Mouse (Mus musculus): Measurements from ENCODE around the gene Elovl1. TPM values are rescaled to one million over a fixed set of nuclear protein-coding genes. Genes with fewer than 3 reads are reported as not detected.

The Elovl1 gene
- total and polyA plus RNA-seq, 3 experiments = 16.4 to 66.4 (median 17.5) TPM

DNA sequence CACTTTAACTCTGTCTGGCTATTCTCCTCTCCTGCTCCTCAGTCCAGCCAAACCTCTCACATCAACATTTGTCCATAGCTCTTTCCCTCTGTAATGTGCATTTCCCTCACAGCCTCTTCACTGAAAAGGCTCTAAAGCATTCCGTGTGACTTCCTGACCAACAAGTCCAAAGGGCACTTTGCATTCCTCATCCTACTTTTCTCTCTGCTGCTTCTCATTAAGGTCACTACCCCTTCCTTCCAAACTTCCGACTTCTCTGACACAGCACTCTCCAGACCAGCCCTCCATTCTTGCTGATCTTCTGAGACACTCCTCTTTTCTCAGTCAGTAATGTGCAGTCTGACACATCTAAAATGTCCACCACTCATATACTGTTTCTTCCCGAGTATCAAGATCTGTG is 31.5 kb upstream of the Elovl1 start:
- Histone ChIP-seq H3K27ac (no peak overlapping the region), H3K9ac (ENCODE audit: low read depth, low read length) (no peak overlapping the region), H3K4me1 (ENCODE audit: control insufficient read depth, insufficient read depth, low read length) (peaks cover 5% of the 10 kb centered on the region), H3K36me3 (ENCODE audit: control insufficient read depth, insufficient read depth, low read length) (peaks cover 3% of the 10 kb centered on the region; the same call in 1 of the 2 replicates), H3K79me2 (replicated peaks; ENCODE audit: control insufficient read depth, insufficient read depth, low read length) (no peaks in the 10 kb centered on the region), H3K27me3 (ENCODE audit: control insufficient read depth, insufficient read depth, low read length) (no peaks in the 10 kb centered on the region), H3K4me3 (no peak overlapping the region)
- intact Hi-C loops (cut with DNase I) = no loop called here
- TF ChIP-seq CTCF (IDR thresholded peaks at IDR 0.05) (no peak), POLR2A (IDR thresholded peaks at IDR 0.05; ENCODE audit: insufficient read depth, low read depth, low read length) (no peak), EP300 (IDR thresholded peaks at IDR 0.05; ENCODE audit: insufficient read depth, low read depth, low read length) (no peak)
- 52% methylated on average over 3 of the region's 3 CpGs for WGBS
- no peak for DNase-seq

DNA sequence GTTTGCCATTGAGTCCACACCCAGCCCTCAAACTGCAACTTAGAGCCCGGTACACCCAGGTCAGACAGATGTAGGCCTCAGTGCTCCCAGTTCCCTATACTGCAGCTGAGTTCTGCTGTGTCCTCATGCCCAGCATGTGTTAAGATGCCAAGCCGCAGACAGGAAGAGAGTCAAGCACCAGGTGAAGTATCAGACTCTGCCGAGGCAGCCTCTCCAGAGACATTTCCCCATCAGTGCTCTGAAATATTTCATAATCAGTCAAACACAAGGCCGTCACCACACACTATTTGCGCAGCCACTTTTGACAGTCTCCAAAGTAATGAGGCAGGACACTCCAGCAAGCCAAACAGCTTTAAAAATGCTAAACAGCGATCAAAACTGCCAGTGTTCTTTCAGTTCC is 29.5 kb upstream of the Elovl1 start:
- peaks cover 3% of the 10 kb centered on the region; the same call in 1 of the 2 replicates for H3K36me3 ChIP-seq (ENCODE audit: control insufficient read depth, insufficient read depth, low read length)
- H3K27me3 ChIP-seq (ENCODE audit: control insufficient read depth, insufficient read depth, low read length) = no peaks in the 10 kb centered on the region
- H3K4me3 ChIP-seq = no peak overlapping the region
- intact Hi-C loops (cut with DNase I) = no loop called here
- no peaks in the 10 kb centered on the region for H3K79me2 ChIP-seq (replicated peaks; ENCODE audit: control insufficient read depth, insufficient read depth, low read length)
- TF ChIP-seq POLR2A (IDR thresholded peaks at IDR 0.05; ENCODE audit: insufficient read depth, low read depth, low read length) (no peak), CTCF (IDR thresholded peaks at IDR 0.05) (no peak), EP300 (IDR thresholded peaks at IDR 0.05; ENCODE audit: insufficient read depth, low read depth, low read length) (no peak)
- H3K4me1 ChIP-seq (ENCODE audit: control insufficient read depth, insufficient read depth, low read length) = peaks cover 5% of the 10 kb centered on the region
- no peak overlapping the region for H3K9ac ChIP-seq (ENCODE audit: low read depth, low read length)
- DNase-seq = no peak
- 93% methylated on average over 6 of the region's 6 CpGs for WGBS
- H3K27ac ChIP-seq = no peak overlapping the region

DNA sequence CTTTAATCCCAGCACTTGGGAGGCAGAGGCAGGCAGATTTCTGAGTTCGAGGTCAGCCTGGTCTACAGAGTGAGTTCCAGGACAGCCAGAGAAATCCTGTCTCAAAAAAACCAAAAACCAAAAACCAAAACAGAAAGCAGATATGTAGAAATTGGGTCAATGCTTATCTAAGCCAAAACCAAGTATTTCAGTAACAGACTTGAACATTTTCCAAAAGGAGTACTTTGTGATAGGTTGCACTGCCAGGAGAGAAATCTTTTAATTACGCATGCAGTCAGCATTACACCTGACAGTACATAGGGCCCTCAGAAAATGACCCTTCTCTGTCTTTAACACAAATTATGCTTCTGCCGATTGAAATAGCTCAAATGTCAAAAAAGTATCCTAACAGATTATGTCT is 26.5 kb upstream of the Elovl1 start:
- H3K4me3 ChIP-seq = no peak overlapping the region
- H3K79me2 ChIP-seq (replicated peaks; ENCODE audit: control insufficient read depth, insufficient read depth, low read length) = no peaks in the 10 kb centered on the region
- H3K4me1 ChIP-seq (ENCODE audit: control insufficient read depth, insufficient read depth, low read length) = no peaks in the 10 kb centered on the region
- no peak overlapping the region for H3K27ac ChIP-seq
- no peaks in the 10 kb centered on the region for H3K27me3 ChIP-seq (ENCODE audit: control insufficient read depth, insufficient read depth, low read length)
- H3K36me3 ChIP-seq (ENCODE audit: control insufficient read depth, insufficient read depth, low read length) = no peaks in the 10 kb centered on the region
- intact Hi-C loops (cut with DNase I) = no loop called here
- no peak for DNase-seq
- 90% methylated on average over 3 of the region's 3 CpGs for WGBS
- H3K9ac ChIP-seq (ENCODE audit: low read depth, low read length) = no peak overlapping the region
- TF ChIP-seq POLR2A (IDR thresholded peaks at IDR 0.05; ENCODE audit: insufficient read depth, low read depth, low read length) = no peak
- TF ChIP-seq CTCF (IDR thresholded peaks at IDR 0.05) = no peak
- no peak for TF ChIP-seq EP300 (IDR thresholded peaks at IDR 0.05; ENCODE audit: insufficient read depth, low read depth, low read length)

DNA sequence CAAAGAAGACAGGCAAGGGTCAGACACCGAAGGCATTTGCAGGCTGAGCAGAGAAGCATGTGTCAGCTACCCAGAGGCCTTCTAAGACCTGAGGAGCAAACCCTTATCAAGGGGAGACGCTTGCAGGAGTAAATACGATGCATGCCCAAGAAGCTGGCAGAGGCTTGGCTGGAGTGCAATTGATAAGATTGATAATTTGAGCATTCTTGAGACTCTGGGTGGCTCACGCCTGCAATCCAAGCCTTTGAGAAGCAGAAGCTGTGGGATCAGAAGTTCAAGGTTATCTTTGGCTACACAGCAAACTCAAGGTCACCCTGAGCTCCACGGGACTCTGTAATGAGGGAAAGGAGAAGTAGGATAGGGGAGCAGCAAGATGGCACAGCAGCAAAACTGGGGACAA is 26.0 kb upstream of the Elovl1 start:
- Histone ChIP-seq H3K27ac (no peak overlapping the region), H3K36me3 (ENCODE audit: control insufficient read depth, insufficient read depth, low read length) (no peaks in the 10 kb centered on the region), H3K79me2 (replicated peaks; ENCODE audit: control insufficient read depth, insufficient read depth, low read length) (no peaks in the 10 kb centered on the region), H3K9ac (ENCODE audit: low read depth, low read length) (no peak overlapping the region), H3K4me1 (ENCODE audit: control insufficient read depth, insufficient read depth, low read length) (no peaks in the 10 kb centered on the region), H3K27me3 (ENCODE audit: control insufficient read depth, insufficient read depth, low read length) (no peaks in the 10 kb centered on the region), H3K4me3 (no peak overlapping the region)
- intact Hi-C loops (cut with DNase I) = no loop called here
- TF ChIP-seq CTCF (IDR thresholded peaks at IDR 0.05) = no peak
- no peak for TF ChIP-seq POLR2A (IDR thresholded peaks at IDR 0.05; ENCODE audit: insufficient read depth, low read depth, low read length)
- TF ChIP-seq EP300 (IDR thresholded peaks at IDR 0.05; ENCODE audit: insufficient read depth, low read depth, low read length) = no peak
- WGBS = 76% methylated on average over 5 of the region's 5 CpGs
- DNase-seq = no peak

GRCm38 (mm10) chr4:118402701-118403100 is 25.2 kb upstream of the Elovl1 start:
- Histone ChIP-seq H3K4me3 (no peak overlapping the region), H3K27ac (no peak overlapping the region), H3K4me1 (ENCODE audit: control insufficient read depth, insufficient read depth, low read length) (no peaks in the 10 kb centered on the region), H3K36me3 (ENCODE audit: control insufficient read depth, insufficient read depth, low read length) (no peaks in the 10 kb centered on the region), H3K9ac (ENCODE audit: low read depth, low read length) (no peak overlapping the region), H3K27me3 (ENCODE audit: control insufficient read depth, insufficient read depth, low read length) (no peaks in the 10 kb centered on the region), H3K79me2 (replicated peaks; ENCODE audit: control insufficient read depth, insufficient read depth, low read length) (no peaks in the 10 kb centered on the region)
- intact Hi-C loops (cut with DNase I) = no loop called here
- TF ChIP-seq POLR2A (IDR thresholded peaks at IDR 0.05; ENCODE audit: insufficient read depth, low read depth, low read length) (no peak), CTCF (IDR thresholded peaks at IDR 0.05) (no peak), EP300 (IDR thresholded peaks at IDR 0.05; ENCODE audit: insufficient read depth, low read depth, low read length) (no peak)
- no peak for DNase-seq
- 80% methylated on average over 12 of the region's 12 CpGs for WGBS

GRCm38 (mm10) chr4:118409142-118409900 is 18.6 kb upstream of the Elovl1 start, which contains the start of the genes Szt2 and Med8:
TSS of gene Szt2 (minus strand) at chr4:118409273.
TSS of gene Med8 (plus strand) at chr4:118409337.
- intact Hi-C loops (cut with DNase I) = loop anchor here (1.0 to 2.0 kb wide), 2 partner anchors 19 to 107 kb away; partner anchors contain the start of gene Elovl1
- Histone ChIP-seq H3K27ac (peak within 1 kb of the TSS; percentile 82), H3K36me3 (ENCODE audit: control insufficient read depth, insufficient read depth, low read length) (no peaks in the 10 kb centered on the region; the same call in 1 of the 2 replicates), H3K4me3 (peak within 1 kb of the TSS; percentile 70), H3K79me2 (replicated peaks; ENCODE audit: control insufficient read depth, insufficient read depth, low read length) (no peaks in the 10 kb centered on the region), H3K27me3 (ENCODE audit: control insufficient read depth, insufficient read depth, low read length) (no peaks in the 10 kb centered on the region), H3K4me1 (ENCODE audit: control insufficient read depth, insufficient read depth, low read length) (peaks cover 5% of the 10 kb centered on the region), H3K9ac (ENCODE audit: low read depth, low read length) (peak within 1 kb of the TSS; percentile 89)
- DNase-seq = peak; percentile 90 to 94
- WGBS = under 1% methylated on average over 53 of the region's 53 CpGs
- peak; percentile 68 for TF ChIP-seq POLR2A (IDR thresholded peaks at IDR 0.05; ENCODE audit: insufficient read depth, low read depth, low read length)
- no peak for TF ChIP-seq CTCF (IDR thresholded peaks at IDR 0.05)
- 0 out of 2 replicates have a peak, but pooled peaks have one; percentile 34 for TF ChIP-seq EP300 (IDR thresholded peaks at IDR 0.05; ENCODE audit: insufficient read depth, low read depth, low read length)
